Mouse (Mus musculus) lung, embryonic 15.5 days (tissue): Measurements from ENCODE around the gene Ypel5. TPM values are rescaled to one million over a fixed set of nuclear protein-coding genes. Genes with fewer than 3 reads are reported as not detected.
A peak's percentile ranks its signal among the peaks of the same experiment; 100 is the strongest.

ENCODE experiments used
- ATAC-seq: fragments of 200-750 bp; cut with Nextera tagmentation; 2 replicates; pipeline ENCODE4 v1.8.0; 2017; ENCODE audit warnings: moderate number of reproducible peaks, borderline replicate concordance; ENCODE audit not compliant: low FRiP score, low TSS enrichment; ENCODE audit errors: extremely low read depth
- H3K27ac ChIP-seq: fragments of 300-500 bp; sonication (generic); 2 replicates; pipeline ENCODE4 v1.5.1; 2015; ENCODE audit warnings: moderate library complexity, mild to moderate bottlenecking, inconsistent platforms
- H3K27me3 ChIP-seq: fragments of 300-500 bp; sonication (generic); 2 replicates; pipeline ENCODE4 v1.6.1; 2015; ENCODE audit warnings: inconsistent platforms
- H3K36me3 ChIP-seq: fragments of 300-500 bp; sonication (generic); 2 replicates; pipeline ENCODE4 v1.6.1; 2015; ENCODE audit warnings: inconsistent platforms
- H3K4me1 ChIP-seq: fragments of 300-500 bp; sonication (generic); 2 replicates; pipeline ENCODE4 v1.6.1; 2015; ENCODE audit warnings: inconsistent platforms
- H3K4me2 ChIP-seq: fragments of 300-500 bp; sonication (generic); 2 replicates; pipeline ENCODE4 v1.6.1; 2015; ENCODE audit warnings: inconsistent platforms, mild to moderate bottlenecking, moderate library complexity
- H3K4me3 ChIP-seq: fragments of 300-500 bp; sonication (generic); 2 replicates; pipeline ENCODE4 v1.5.1; 2015; ENCODE audit warnings: mild to moderate bottlenecking, inconsistent platforms
- H3K9ac ChIP-seq: fragments of 300-500 bp; sonication (generic); 2 replicates; pipeline ENCODE4 v1.6.1; 2015; ENCODE audit warnings: inconsistent platforms
- H3K9me3 ChIP-seq: fragments of 300-500 bp; sonication (generic); 2 replicates; pipeline ENCODE4 v1.6.1; 2016; ENCODE audit warnings: inconsistent platforms
- WGBS: fragments of 180-500 bp; shearing (Covaris S2); methylation state at CpG from one replicate; pipeline ENCODE4 v1.1.7; 2015; 5-methylcytosine and 5-hydroxymethylcytosine counted together
- polyA plus RNA-seq: library from polyadenylated mRNA; unstranded; fragments of >200 nt; fragmentation: Nextera tagmentation; extraction: Ambion mirVana; gene quantifications from 2 replicates; pipeline ENCODE4 v1.2.1, GENCODE M21; 2015

Ypel5 gene
- polyA plus RNA-seq, 1 experiment from 2014 or later, result 44.2 TPM

GRCm38 (mm10) chr17:72857677-72858633, 21.7 kb downstream of the Ypel5 start:
- Histone ChIP-seq H3K4me1 (no peaks in the 10 kb centered on the region), H3K4me2 (no peak overlapping the region), H3K27ac (no peak overlapping the region), H3K36me3 (no peaks in the 10 kb centered on the region), H3K9me3 (no peaks in the 10 kb centered on the region), H3K27me3 (no peaks in the 10 kb centered on the region), H3K9ac (no peak overlapping the region), H3K4me3 (no peak overlapping the region)
- peak; percentile 74 for ATAC-seq
- WGBS, result 46% methylated on average over 13 of the region's 13 CpGs

GRCm38 (mm10) chr17:72863226-72863625, 27.0 kb downstream of the Ypel5 start:
- no peaks in the 10 kb centered on the region for H3K36me3 ChIP-seq
- H3K9ac ChIP-seq, result no peak overlapping the region
- no peak for ATAC-seq
- H3K4me3 ChIP-seq, result no peak overlapping the region
- H3K9me3 ChIP-seq, result no peaks in the 10 kb centered on the region
- no peaks in the 10 kb centered on the region for H3K27me3 ChIP-seq
- WGBS, result 66% methylated on average over 10 of the region's 10 CpGs
- no peak overlapping the region for H3K4me2 ChIP-seq
- no peaks in the 10 kb centered on the region for H3K4me1 ChIP-seq
- H3K27ac ChIP-seq, result no peak overlapping the region

- Histone ChIP-seq H3K27me3 (no peaks in the 10 kb centered on the region), H3K36me3 (no peaks in the 10 kb centered on the region), H3K9ac (no peak overlapping the region), H3K27ac (no peak overlapping the region), H3K4me1 (no peaks in the 10 kb centered on the region), H3K9me3 (no peaks in the 10 kb centered on the region), H3K4me3 (no peak overlapping the region), H3K4me2 (no peak overlapping the region)
- WGBS, result 77% methylated on average over 3 of the region's 3 CpGs
- peak; percentile 23; the same call in 1 of the 2 replicates for ATAC-seq
Observed at GRCm38 (mm10) chr17:72866624-72867245, 30.5 kb downstream of the Ypel5 start.

- Histone ChIP-seq H3K4me1 (no peaks in the 10 kb centered on the region), H3K4me2 (no peak overlapping the region), H3K27ac (no peak overlapping the region), H3K9me3 (no peaks in the 10 kb centered on the region), H3K9ac (no peak overlapping the region), H3K4me3 (no peak overlapping the region), H3K27me3 (no peaks in the 10 kb centered on the region), H3K36me3 (no peaks in the 10 kb centered on the region)
- no peak for ATAC-seq
- WGBS, result 79% methylated on average over 2 of the region's 2 CpGs
Observed at GRCm38 (mm10) chr17:72868181-72868580, 31.9 kb downstream of the Ypel5 start.

GRCm38 (mm10) chr17:72878979-72879378, 42.7 kb downstream of the Ypel5 start:
- 79% methylated on average over 9 of the region's 9 CpGs for WGBS
- ATAC-seq, result no peak
- Histone ChIP-seq H3K9me3 (no peaks in the 10 kb centered on the region), H3K4me2 (no peak overlapping the region), H3K27ac (no peak overlapping the region), H3K4me1 (no peaks in the 10 kb centered on the region), H3K9ac (no peak overlapping the region), H3K27me3 (no peaks in the 10 kb centered on the region), H3K36me3 (no peaks in the 10 kb centered on the region), H3K4me3 (no peak overlapping the region)

GRCm38 (mm10) chr17:72880156-72880555, 43.9 kb downstream of the Ypel5 start:
- Histone ChIP-seq H3K4me2 (no peak overlapping the region), H3K4me3 (no peak overlapping the region), H3K9me3 (no peaks in the 10 kb centered on the region), H3K9ac (no peak overlapping the region), H3K27me3 (no peaks in the 10 kb centered on the region), H3K36me3 (no peaks in the 10 kb centered on the region), H3K4me1 (no peaks in the 10 kb centered on the region), H3K27ac (no peak overlapping the region)
- WGBS, result 44% methylated on average over 3 of the region's 3 CpGs
- ATAC-seq, result no peak

GRCm38 (mm10) chr17:72881051-72881450, 44.8 kb downstream of the Ypel5 start:
- no peaks in the 10 kb centered on the region for H3K36me3 ChIP-seq

GRCm38 (mm10) chr17:72881804-72882203, 45.6 kb downstream of the Ypel5 start:
- H3K27me3 ChIP-seq, result no peaks in the 10 kb centered on the region
- 58% methylated on average over 1 of the region's 1 CpGs for WGBS
- no peak overlapping the region for H3K4me2 ChIP-seq
- no peaks in the 10 kb centered on the region for H3K36me3 ChIP-seq
- H3K27ac ChIP-seq, result no peak overlapping the region
- H3K9ac ChIP-seq, result no peak overlapping the region
- ATAC-seq, result no peak
- H3K4me1 ChIP-seq, result no peaks in the 10 kb centered on the region
- H3K4me3 ChIP-seq, result no peak overlapping the region
- no peaks in the 10 kb centered on the region for H3K9me3 ChIP-seq

More at GRCm38 (mm10) chr17:72881051-72881450, 44.8 kb downstream of the Ypel5 start:
- H3K4me3 ChIP-seq, result no peak overlapping the region
- ATAC-seq, result no peak
- H3K4me2 ChIP-seq, result no peak overlapping the region
- H3K9me3 ChIP-seq, result no peaks in the 10 kb centered on the region
- H3K27ac ChIP-seq, result no peak overlapping the region
- no peak overlapping the region for H3K9ac ChIP-seq
- WGBS, result 68% methylated on average over 3 of the region's 3 CpGs
- no peaks in the 10 kb centered on the region for H3K4me1 ChIP-seq
- H3K27me3 ChIP-seq, result no peaks in the 10 kb centered on the region

GRCm38 (mm10) chr17:72889556-72890397, 53.5 kb downstream of the Ypel5 start:
- no peak overlapping the region for H3K4me3 ChIP-seq
- ATAC-seq, result peak; percentile 64; the same call in 1 of the 2 replicates
- H3K4me1 ChIP-seq, result peaks cover 6% of the 10 kb centered on the region; the same call in 1 of the 2 replicates
- H3K9me3 ChIP-seq, result no peaks in the 10 kb centered on the region
- H3K36me3 ChIP-seq, result no peaks in the 10 kb centered on the region
- WGBS, result 20% methylated on average over 20 of the region's 20 CpGs
- no peak overlapping the region for H3K9ac ChIP-seq
- peak overlapping the region; percentile 27; the same call in 1 of the 2 replicates for H3K4me2 ChIP-seq
- H3K27ac ChIP-seq, result no peak overlapping the region
- H3K27me3 ChIP-seq, result no peaks in the 10 kb centered on the region

GRCm38 (mm10) chr17:72890398-72890898, 54.2 kb downstream of the Ypel5 start:
- no peak overlapping the region for H3K27ac ChIP-seq
- H3K9me3 ChIP-seq, result no peaks in the 10 kb centered on the region
- no peaks in the 10 kb centered on the region for H3K36me3 ChIP-seq
- H3K4me1 ChIP-seq, result peaks cover 6% of the 10 kb centered on the region; the same call in 1 of the 2 replicates
- no peak overlapping the region for H3K4me3 ChIP-seq
- H3K27me3 ChIP-seq, result no peaks in the 10 kb centered on the region
- H3K9ac ChIP-seq, result no peak overlapping the region
- no peak for ATAC-seq
- WGBS, result 50% methylated on average over 8 of the region's 8 CpGs
- H3K4me2 ChIP-seq, result 0 out of 2 replicates have a peak overlapping the region, but pooled peaks have one; percentile 27

GRCm38 (mm10) chr17:72891556-72891955, 55.3 kb downstream of the Ypel5 start:
- 85% methylated on average over 6 of the region's 6 CpGs for WGBS
- no peak for ATAC-seq
- no peaks in the 10 kb centered on the region for H3K36me3 ChIP-seq
- no peak overlapping the region for H3K9ac ChIP-seq
- no peak overlapping the region for H3K4me2 ChIP-seq
- H3K27ac ChIP-seq, result no peak overlapping the region
- H3K4me1 ChIP-seq, result peaks cover 6% of the 10 kb centered on the region; the same call in 1 of the 2 replicates
- H3K27me3 ChIP-seq, result no peaks in the 10 kb centered on the region
- no peak overlapping the region for H3K4me3 ChIP-seq
- no peaks in the 10 kb centered on the region for H3K9me3 ChIP-seq
